Mouse (Mus musculus) left cerebral cortex, adult 11 months (tissue): ENCODE data around the gene Gm49369.
"Not testable (repeated sequence)": the region's sequence is repeated elsewhere in the genome, so short reads cannot be mapped to it uniquely, and the experiment has no call there.

ENCODE experiments used
- DNase-seq: peaks from one replicate; pipeline ENCODE4 v3.0.0; 2022; ENCODE audit warnings: low spot score

The Gm49369 gene

DNA sequence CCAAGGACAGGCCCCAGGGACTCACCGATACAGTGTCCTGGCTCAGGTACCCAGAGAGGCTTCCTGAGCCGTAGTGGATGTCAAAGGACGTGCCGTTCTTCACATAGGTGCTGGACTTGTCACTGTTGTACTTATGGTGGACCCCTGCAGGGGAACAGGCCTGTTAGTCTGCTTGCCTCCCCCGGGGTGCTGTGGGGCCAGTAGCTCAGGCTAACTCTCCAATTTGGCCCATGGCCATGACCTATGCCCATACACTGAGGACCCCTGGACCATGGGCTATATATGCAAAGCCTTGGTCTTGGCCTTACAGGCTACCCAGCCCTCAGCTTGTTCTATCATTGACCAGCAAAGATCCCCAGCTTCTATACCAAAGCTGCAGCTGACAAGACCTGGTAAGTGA lies at the start of gene Gm49369:
TSS of gene Gm49369 (minus strand) at position 101 of the 400 bp plus-strand sequence.
- DNase-seq = no peak

DNA sequence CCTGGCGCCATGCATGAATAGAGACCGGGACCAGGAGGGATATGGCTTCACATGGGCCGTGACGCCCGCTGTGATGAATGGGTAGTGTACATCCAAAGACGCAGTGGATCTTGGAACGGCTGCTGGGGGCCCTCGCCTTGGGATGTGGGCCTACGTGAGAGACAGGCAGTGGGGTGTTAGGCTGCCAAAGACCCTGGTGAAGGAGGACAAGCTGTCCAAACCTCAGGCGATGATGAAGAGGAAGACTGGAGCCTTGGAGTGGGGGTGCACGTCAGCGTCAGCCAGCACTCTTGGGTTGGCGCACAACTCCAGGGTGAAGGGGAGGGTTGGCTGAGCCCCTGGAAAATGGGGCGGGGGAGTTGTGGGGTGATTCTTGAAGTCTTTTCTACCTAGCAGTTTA lies 48.6 kb upstream of the Gm49369 start:
- DNase-seq = no peak

GRCm38 (mm10) chr7:142430160-142430678 lies 47.8 kb upstream of the Gm49369 start:
- DNase-seq = no peak

DNA sequence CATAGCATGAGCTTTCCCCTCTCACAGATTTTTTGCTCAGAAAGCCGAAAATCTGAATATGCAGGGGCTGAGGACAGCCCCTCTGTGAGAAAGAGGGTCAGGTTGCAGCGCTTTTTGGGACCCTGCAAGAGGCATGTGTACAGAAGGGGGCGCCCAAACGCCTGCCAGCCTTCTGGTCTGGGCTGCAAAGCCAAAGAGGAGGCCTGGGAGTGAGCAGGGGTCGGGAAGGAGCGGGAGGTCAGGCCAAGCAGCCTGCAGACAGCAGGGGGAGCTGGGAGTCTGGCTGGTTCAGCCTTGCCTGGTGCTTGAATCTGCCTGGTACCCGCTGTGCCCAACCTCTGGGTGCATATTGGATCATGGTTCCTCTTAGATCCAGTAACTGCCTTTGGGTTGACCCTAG lies 45.7 kb upstream of the Gm49369 start:
- no peak for DNase-seq

DNA sequence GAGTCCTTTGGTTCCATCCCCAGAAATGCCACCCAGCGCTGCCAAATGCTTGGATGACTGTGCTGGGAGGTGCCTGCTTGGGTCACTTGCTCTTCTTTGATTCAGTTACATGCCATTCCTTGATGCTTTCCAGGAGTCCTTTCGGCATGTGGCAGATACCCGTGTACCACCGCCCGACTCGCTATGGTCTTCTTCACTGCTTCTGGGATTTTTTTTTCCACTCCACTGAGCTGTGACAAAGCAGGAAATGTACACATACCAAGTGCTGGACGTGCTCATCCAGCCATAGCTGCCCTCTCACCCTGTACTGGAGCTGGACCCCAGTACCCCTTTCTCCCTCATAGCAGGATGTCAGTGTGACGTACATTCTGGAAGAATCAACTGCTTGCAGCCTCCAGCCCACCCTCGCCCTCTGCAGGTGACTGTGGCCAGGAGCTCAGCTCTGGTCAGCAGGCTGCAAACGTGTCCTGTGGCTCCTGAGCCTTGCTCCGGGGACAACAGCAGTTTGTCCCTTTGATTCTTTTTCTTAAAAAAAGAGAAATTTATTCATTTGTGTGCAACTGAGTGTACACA lies 43.3 kb upstream of the Gm49369 start:
- no peak for DNase-seq

GRCm38 (mm10) chr7:142421826-142422225 lies 39.4 kb upstream of the Gm49369 start:
- no peak for DNase-seq

- no peak for DNase-seq
These were observed 37.4 kb upstream of the Gm49369 start for GRCm38 (mm10) chr7:142419887-142420286.

GRCm38 (mm10) chr7:142418679-142419078 lies 36.2 kb upstream of the Gm49369 start:
- no peak for DNase-seq

DNA sequence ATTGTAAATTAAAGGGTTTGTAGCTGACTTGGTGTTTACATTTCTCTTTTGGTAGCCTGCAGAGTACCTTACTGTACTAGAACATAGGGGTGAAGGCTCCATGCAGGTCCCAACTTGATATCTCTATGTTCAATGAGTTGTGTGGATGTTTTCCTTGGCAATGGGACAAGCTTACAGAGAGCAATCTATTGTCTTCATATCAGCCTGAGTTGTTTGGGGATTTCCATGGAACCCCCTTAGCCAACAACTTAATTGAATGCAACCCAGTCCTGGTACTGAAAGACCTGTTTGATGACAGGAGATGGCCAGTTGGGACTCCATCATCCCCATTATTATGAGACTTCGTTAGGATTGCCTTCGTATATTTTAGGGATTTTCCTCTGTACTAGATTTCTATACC lies 35.6 kb upstream of the Gm49369 start:
- no peak for DNase-seq

GRCm38 (mm10) chr7:142416225-142416624 lies 33.8 kb upstream of the Gm49369 start:
- DNase-seq = no peak

DNA sequence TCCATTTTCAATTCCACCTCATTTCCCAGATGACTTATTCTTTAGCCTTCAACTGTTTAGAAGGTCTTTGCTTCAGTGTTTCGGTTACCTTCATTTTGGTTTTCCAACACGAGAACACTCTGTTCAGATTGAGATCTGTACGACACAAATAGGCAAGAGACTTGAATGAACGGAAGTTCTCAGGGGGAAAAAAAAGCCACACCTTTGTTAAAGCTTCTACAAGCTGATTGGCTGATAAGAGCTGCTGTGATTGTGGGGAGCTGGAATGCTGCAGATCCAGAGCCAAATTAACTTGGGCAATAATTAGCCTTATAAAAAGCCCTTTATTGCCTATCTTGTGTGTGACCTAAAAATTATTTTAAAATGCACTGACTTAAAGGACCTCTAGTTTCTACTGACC lies 32.8 kb upstream of the Gm49369 start:
- DNase-seq = no peak

- no peak for DNase-seq
These were observed 30.8 kb upstream of the Gm49369 start for GRCm38 (mm10) chr7:142413285-142413684.

- DNase-seq = no peak
These were observed 27.1 kb upstream of the Gm49369 start for GRCm38 (mm10) chr7:142409603-142410002.

DNA sequence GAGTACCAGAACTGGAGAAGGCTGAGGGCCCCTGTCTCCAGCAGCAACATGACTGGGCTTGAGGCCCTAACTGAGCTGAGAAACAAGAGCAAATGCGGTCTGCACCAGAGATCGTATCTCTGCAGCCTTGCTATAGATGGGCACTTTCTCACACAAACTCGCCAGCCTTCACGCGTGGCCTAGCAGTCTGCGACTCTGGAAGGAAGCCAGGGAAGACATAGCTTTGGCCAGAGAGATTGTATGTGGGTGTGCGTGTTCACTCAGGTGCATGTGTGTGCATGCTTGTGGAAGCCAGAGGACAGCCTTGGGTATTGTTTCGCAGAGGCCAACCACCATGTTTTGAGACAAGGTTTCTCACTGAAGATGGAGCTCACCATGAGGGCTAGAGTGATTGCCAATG lies 26.2 kb upstream of the Gm49369 start:
- DNase-seq = no peak

DNA sequence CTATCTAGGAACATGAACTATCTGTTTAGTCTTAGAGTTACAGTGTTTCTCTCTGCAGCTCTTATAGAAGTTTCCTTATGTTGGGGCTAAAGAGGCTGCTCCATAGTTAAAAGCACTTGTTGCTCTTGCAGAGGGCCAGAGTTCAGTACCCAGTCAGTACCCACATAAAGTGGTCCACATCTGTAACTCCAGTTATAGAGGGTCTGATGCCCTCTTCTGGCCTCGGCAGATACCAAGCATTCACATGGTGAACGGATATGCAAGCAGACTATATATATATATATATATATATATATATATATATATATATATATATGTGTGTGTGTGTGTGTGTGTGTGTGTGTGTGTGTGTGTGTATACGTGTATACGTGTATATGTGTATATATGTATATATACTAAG lies 25.5 kb upstream of the Gm49369 start:
- no peak for DNase-seq

DNA sequence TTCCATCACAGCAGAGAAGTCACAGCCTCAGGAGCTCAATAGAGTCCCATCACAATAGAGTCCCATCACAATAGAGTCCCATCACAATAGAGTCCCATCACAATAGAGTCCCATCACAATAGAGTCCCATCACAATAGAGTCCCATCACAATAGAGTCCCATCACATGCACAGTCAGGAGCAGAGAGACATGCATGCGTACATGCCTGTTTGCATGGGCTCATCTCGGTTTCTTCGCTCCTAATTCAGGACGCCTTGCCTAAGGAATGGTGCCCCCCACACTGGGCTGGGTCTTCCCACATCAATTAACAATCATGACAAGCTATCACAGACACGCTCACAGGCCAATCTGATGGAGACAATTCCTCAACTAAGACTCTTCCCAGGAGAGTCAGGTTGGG lies 22.7 kb upstream of the Gm49369 start:
- not testable (repeated sequence) for DNase-seq

GRCm38 (mm10) chr7:142403591-142403990 lies 21.1 kb upstream of the Gm49369 start:
- no peak for DNase-seq

DNA sequence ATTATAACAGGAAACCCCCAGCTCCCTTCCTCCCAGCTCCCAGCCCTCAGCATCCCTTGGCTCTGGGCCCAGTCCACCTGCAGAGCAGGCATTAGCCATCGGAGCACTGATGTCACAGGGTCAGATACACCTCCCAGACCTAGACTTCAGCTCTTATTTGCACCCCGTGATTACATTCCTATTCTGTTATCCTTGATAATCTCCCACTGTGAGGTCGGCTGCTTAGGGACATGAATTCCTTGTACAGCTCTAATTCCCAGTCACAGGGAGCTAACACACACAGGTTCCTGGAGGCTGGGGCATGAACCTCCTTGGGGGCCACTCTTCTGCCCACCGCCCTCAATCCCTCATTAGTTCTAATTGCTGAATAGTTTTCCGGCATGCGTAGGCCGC lies 18.3 kb upstream of the Gm49369 start:
- DNase-seq = no peak

GRCm38 (mm10) chr7:142400112-142400749 lies 17.8 kb upstream of the Gm49369 start:
- no peak for DNase-seq

DNA sequence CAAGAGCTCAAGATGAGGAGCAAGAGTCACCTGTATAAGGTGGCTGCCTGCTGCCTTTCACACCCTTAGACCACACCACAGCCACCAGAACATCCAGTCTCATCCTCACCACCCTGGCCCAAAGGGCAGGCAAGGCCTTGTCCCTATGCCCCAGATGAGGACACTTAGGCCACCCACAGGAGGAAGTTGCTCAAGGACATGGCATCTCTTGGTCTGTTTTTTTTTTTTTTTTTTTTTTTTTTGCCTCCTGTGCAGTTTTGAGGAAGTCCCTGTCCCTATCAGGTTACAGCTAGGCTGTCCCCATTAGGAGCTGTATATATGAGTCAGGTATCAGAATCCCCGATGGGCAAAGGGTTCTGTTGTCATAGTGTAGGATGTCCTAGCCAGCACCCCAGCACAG lies 16.8 kb upstream of the Gm49369 start:
- no peak for DNase-seq

GRCm38 (mm10) chr7:142398052-142398451 lies 15.6 kb upstream of the Gm49369 start:
- DNase-seq = no peak

DNA sequence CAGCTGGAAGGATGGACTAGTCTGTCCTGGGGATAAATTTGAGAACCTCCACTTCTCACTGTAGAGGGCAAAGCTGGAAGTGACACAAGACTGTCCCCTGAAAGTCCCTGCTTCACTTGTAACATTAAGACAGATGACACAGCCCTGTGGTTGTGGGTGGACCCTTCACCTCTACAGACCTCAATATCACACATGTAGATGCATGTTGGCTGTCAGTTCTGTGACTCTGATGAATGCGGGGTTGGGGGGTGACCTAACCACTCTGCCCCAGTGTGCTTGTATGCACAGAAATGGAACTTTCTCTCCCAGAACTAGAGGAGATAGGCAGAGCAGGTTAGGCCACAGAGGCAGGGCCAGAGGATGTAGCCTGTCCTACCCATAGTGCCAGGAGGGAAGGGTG lies 14.1 kb upstream of the Gm49369 start:
- no peak for DNase-seq

GRCm38 (mm10) chr7:142395472-142395871 lies 13.0 kb upstream of the Gm49369 start:
- DNase-seq = no peak
